Mouse (Mus musculus) testis, postnatal 10 days (tissue): Measurements from ENCODE around the gene Gm49486.
A peak's percentile ranks its signal among the peaks of the same experiment; 100 is the strongest.
"Not testable (repeated sequence)": the region's sequence is repeated elsewhere in the genome, so short reads cannot be mapped to it uniquely, and the experiment has no call there.

ENCODE experiments used
- DNase-seq: peaks from one replicate; pipeline ENCODE4 v3.0.0; 2021; ENCODE audit warnings: low spot score

The Gm49486 gene

GRCm38 (mm10) chr15:79225780-79226179, 3.4 kb upstream of the Gm49486 start:
- DNase-seq, result not testable (repeated sequence)

GRCm38 (mm10) chr15:79235268-79235667, 6.1 kb downstream of the Gm49486 start:
- DNase-seq, result no peak

- no peak for DNase-seq
Observed at GRCm38 (mm10) chr15:79238036-79238435, 8.8 kb downstream of the Gm49486 start.

GRCm38 (mm10) chr15:79242574-79243233, 13.5 kb downstream of the Gm49486 start:
- no peak for DNase-seq

- DNase-seq, result peak; percentile 96
Observed at GRCm38 (mm10) chr15:79243234-79244042, 14.2 kb downstream of the Gm49486 start.

- DNase-seq, result no peak
Observed at GRCm38 (mm10) chr15:79244071-79244893, 15.1 kb downstream of the Gm49486 start.

GRCm38 (mm10) chr15:79245321-79245720, 16.1 kb downstream of the Gm49486 start:
- DNase-seq, result no peak

- no peak for DNase-seq
Observed at GRCm38 (mm10) chr15:79250236-79250635, 21.0 kb downstream of the Gm49486 start.

GRCm38 (mm10) chr15:79251168-79251567, 22.0 kb downstream of the Gm49486 start:
- DNase-seq, result no peak

- DNase-seq, result no peak
Observed at GRCm38 (mm10) chr15:79251781-79252491, 22.7 kb downstream of the Gm49486 start.

GRCm38 (mm10) chr15:79252580-79252979, 23.4 kb downstream of the Gm49486 start:
- DNase-seq, result no peak

- no peak for DNase-seq
Observed at GRCm38 (mm10) chr15:79254661-79255060, 25.5 kb downstream of the Gm49486 start, which contains the start of gene Slc16a8. Gene Slc16a8, minus strand, starts transcription at chr15:79254761.

- DNase-seq, result no peak
Observed at GRCm38 (mm10) chr15:79258521-79258920, 29.3 kb downstream of the Gm49486 start.

GRCm38 (mm10) chr15:79261095-79261725, 32.0 kb downstream of the Gm49486 start:
- no peak for DNase-seq

GRCm38 (mm10) chr15:79261757-79262156, 32.6 kb downstream of the Gm49486 start:
- no peak for DNase-seq

- no peak for DNase-seq
Observed at GRCm38 (mm10) chr15:79262375-79262774, 33.2 kb downstream of the Gm49486 start.

- DNase-seq, result no peak
Observed at GRCm38 (mm10) chr15:79262786-79263309, 33.7 kb downstream of the Gm49486 start.

GRCm38 (mm10) chr15:79263726-79264125, 34.5 kb downstream of the Gm49486 start:
- DNase-seq, result no peak

- DNase-seq, result no peak
Observed at GRCm38 (mm10) chr15:79265384-79265783, 36.2 kb downstream of the Gm49486 start.

- DNase-seq, result no peak
Observed at GRCm38 (mm10) chr15:79268521-79268920, 39.3 kb downstream of the Gm49486 start.
